Mouse (Mus musculus) embryonic facial prominence, embryonic 14.5 days (tissue): ENCODE measurements around the gene Tbc1d22a. TPM values are rescaled to one million over a fixed set of nuclear protein-coding genes. Genes with fewer than 3 reads are reported as not detected.

Experiments used
- ATAC-seq: fragments of 200-750 bp; cut with Nextera tagmentation; 2 replicates; pipeline ENCODE4 v1.8.0; 2017; ENCODE audit warnings: low read depth, moderate number of reproducible peaks, moderate TSS enrichment
- DNase-seq: peaks from one replicate; pipeline ENCODE4 v3.0.0-alpha.2; 2015; ENCODE audit warnings: low spot score
- H3K27ac ChIP-seq: fragments of 300-500 bp; sonication (generic); replicated peaks from 2 replicates; pipeline ENCODE4 v1.5.1; 2014; ENCODE audit warnings: low read depth, mild to moderate bottlenecking, low read length, moderate library complexity
- H3K27me3 ChIP-seq: fragments of 300-500 bp; sonication (generic); replicated peaks from 2 replicates; pipeline ENCODE4 v1.6.1; 2014; ENCODE audit warnings: low read length; ENCODE audit not compliant: control insufficient read depth, insufficient read depth
- H3K36me3 ChIP-seq: fragments of 300-500 bp; sonication (generic); 2 replicates; pipeline ENCODE4 v1.6.1; 2014; ENCODE audit warnings: low read length, mixed read lengths; ENCODE audit not compliant: control insufficient read depth, insufficient read depth
- H3K4me1 ChIP-seq: fragments of 300-500 bp; sonication (generic); 2 replicates; pipeline ENCODE4 v1.6.1; 2014; ENCODE audit warnings: antibody characterized with exemption, low read length; ENCODE audit not compliant: control insufficient read depth, insufficient read depth
- H3K4me2 ChIP-seq: fragments of 300-500 bp; sonication (generic); 2 replicates; pipeline ENCODE4 v1.6.1; 2014; ENCODE audit warnings: low read depth, mild to moderate bottlenecking, low read length, moderate library complexity, mixed read lengths
- H3K4me3 ChIP-seq: fragments of 300-500 bp; sonication (generic); 2 replicates; pipeline ENCODE4 v1.5.1; 2014; ENCODE audit warnings: low read depth, mild to moderate bottlenecking, low read length
- H3K9ac ChIP-seq: fragments of 300-500 bp; sonication (generic); 2 replicates; pipeline ENCODE4 v1.6.1; 2014; ENCODE audit warnings: low read depth, mild to moderate bottlenecking, low read length, moderate library complexity, mixed read lengths
- H3K9me3 ChIP-seq: fragments of 300-500 bp; sonication (generic); 2 replicates; pipeline ENCODE4 v1.6.1; 2016; ENCODE audit warnings: low read length; ENCODE audit not compliant: control insufficient read depth
- WGBS: fragments of 180-500 bp; shearing (Covaris S2); extraction: QIAGEN DNeasy Blood & Tissue Kit; methylation state at CpG from one replicate; pipeline ENCODE4 v1.1.7; 2014; 5-methylcytosine and 5-hydroxymethylcytosine counted together
- polyA plus RNA-seq: library from polyadenylated mRNA; unstranded; fragments of >200 nt; fragmentation: Nextera tagmentation; extraction: Ambion mirVana; gene quantifications from 2 replicates; pipeline ENCODE4 v1.2.1, GENCODE M21; 2014

The Tbc1d22a gene
- polyA plus RNA-seq, 1 experiment from 2014 or later, result 8.1 TPM

- Histone ChIP-seq H3K36me3 (no peaks in the 10 kb centered on the region), H3K4me1 (no peaks in the 10 kb centered on the region), H3K4me2 (no peak overlapping the region), H3K9ac (no peak overlapping the region), H3K4me3 (no peak overlapping the region), H3K9me3 (no peaks in the 10 kb centered on the region), H3K27me3 (no peaks in the 10 kb centered on the region), H3K27ac (no peak overlapping the region)
- WGBS, result 84% methylated on average over 1 of the region's 1 CpGs
- ATAC-seq (no peak), DNase-seq (no peak)
Measured at GRCm38 (mm10) chr15:86297281-86297680, 83.0 kb downstream of the Tbc1d22a start.

- Histone ChIP-seq H3K4me1 (no peaks in the 10 kb centered on the region), H3K36me3 (no peaks in the 10 kb centered on the region), H3K9ac (no peak overlapping the region), H3K4me2 (no peak overlapping the region), H3K27ac (no peak overlapping the region), H3K27me3 (no peaks in the 10 kb centered on the region), H3K4me3 (no peak overlapping the region), H3K9me3 (no peaks in the 10 kb centered on the region)
- 95% methylated on average over 1 of the region's 1 CpGs for WGBS
- ATAC-seq (no peak), DNase-seq (no peak)
Measured at GRCm38 (mm10) chr15:86303876-86304275, 89.6 kb downstream of the Tbc1d22a start.

- WGBS, result 81% methylated on average over 3 of the region's 3 CpGs
Measured at GRCm38 (mm10) chr15:86304861-86305260, 90.6 kb downstream of the Tbc1d22a start.

DNA sequence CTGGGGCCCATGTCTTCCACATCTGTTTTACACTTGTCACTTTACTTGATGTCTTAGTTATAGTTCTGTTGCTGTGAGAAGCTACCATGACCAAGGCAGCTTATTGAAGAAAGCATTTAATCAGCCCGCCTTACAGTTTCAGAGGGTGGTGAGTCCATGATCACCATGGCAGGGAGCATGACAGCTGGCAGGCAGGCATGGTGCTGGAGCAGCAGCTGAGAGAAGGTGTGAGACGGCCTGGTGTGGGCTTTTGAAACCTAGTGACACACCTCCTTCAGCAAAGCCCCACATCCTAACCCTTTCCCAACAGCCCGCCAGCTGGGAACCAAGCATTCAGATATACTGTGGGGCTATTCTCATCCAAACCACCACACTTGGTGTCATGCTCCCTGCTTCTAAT, 91.0 kb downstream of the Tbc1d22a start:
- no peaks in the 10 kb centered on the region for H3K9me3 ChIP-seq
- no peaks in the 10 kb centered on the region for H3K36me3 ChIP-seq
- no peak for DNase-seq
- H3K4me1 ChIP-seq, result no peaks in the 10 kb centered on the region
- WGBS, result 78% methylated on average over 3 of the region's 3 CpGs
- no peaks in the 10 kb centered on the region for H3K27me3 ChIP-seq
- no peak overlapping the region for H3K4me3 ChIP-seq
- no peak overlapping the region for H3K4me2 ChIP-seq
- H3K9ac ChIP-seq, result no peak overlapping the region
- no peak overlapping the region for H3K27ac ChIP-seq
- no peak for ATAC-seq

More at GRCm38 (mm10) chr15:86304861-86305260, 90.6 kb downstream of the Tbc1d22a start:
- H3K36me3 ChIP-seq, result no peaks in the 10 kb centered on the region
- no peak overlapping the region for H3K27ac ChIP-seq
- DNase-seq, result no peak
- no peak overlapping the region for H3K4me3 ChIP-seq
- no peaks in the 10 kb centered on the region for H3K27me3 ChIP-seq
- H3K9me3 ChIP-seq, result no peaks in the 10 kb centered on the region
- H3K4me1 ChIP-seq, result no peaks in the 10 kb centered on the region
- H3K4me2 ChIP-seq, result no peak overlapping the region
- no peak overlapping the region for H3K9ac ChIP-seq
- ATAC-seq, result no peak

GRCm38 (mm10) chr15:86309213-86309829, 95.1 kb downstream of the Tbc1d22a start:
- DNase-seq (no peak), ATAC-seq (no peak)
- WGBS, result 81% methylated on average over 5 of the region's 5 CpGs

GRCm38 (mm10) chr15:86320803-86321510, 106.7 kb downstream of the Tbc1d22a start:
- DNase-seq, result no peak
- Histone ChIP-seq H3K4me1 (no peaks in the 10 kb centered on the region), H3K36me3 (no peaks in the 10 kb centered on the region), H3K27ac (no peak overlapping the region), H3K4me3 (no peak overlapping the region), H3K9ac (no peak overlapping the region), H3K9me3 (no peaks in the 10 kb centered on the region), H3K4me2 (no peak overlapping the region), H3K27me3 (no peaks in the 10 kb centered on the region)
- WGBS, result 72% methylated on average over 19 of the region's 19 CpGs
- no peak for ATAC-seq

More at GRCm38 (mm10) chr15:86309213-86309829, 95.1 kb downstream of the Tbc1d22a start:
- H3K4me3 ChIP-seq, result no peak overlapping the region
- no peak overlapping the region for H3K27ac ChIP-seq
- H3K4me2 ChIP-seq, result no peak overlapping the region
- H3K9ac ChIP-seq, result no peak overlapping the region
- H3K36me3 ChIP-seq, result peaks cover 7% of the 10 kb centered on the region
- peaks cover 3% of the 10 kb centered on the region; the same call in 1 of the 2 replicates for H3K9me3 ChIP-seq
- no peaks in the 10 kb centered on the region for H3K4me1 ChIP-seq
- H3K27me3 ChIP-seq, result no peaks in the 10 kb centered on the region

DNA sequence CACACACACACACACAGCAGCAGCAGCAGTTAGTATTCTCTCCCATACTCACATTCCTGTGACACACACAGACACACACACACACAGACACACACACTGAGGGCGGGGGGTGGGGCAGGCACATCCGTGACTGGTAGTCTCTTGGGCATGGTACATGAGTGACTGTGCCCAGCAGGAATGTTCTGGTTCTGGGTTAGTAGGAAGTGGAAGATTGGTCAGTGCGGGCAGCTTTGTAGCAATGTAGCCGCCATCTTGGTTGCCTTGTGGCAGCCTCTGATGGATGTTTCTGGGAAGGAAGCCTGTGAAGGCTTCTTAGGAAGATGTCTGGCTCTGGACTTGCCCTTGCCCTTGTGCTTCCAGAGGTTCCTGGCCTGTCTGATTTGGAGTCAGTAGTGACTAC, 112.1 kb downstream of the Tbc1d22a start:
- no peaks in the 10 kb centered on the region for H3K27me3 ChIP-seq
- H3K27ac ChIP-seq, result no peak overlapping the region
- no peak overlapping the region for H3K4me2 ChIP-seq
- WGBS, result 89% methylated on average over 4 of the region's 4 CpGs
- ATAC-seq (no peak), DNase-seq (no peak)
- no peaks in the 10 kb centered on the region for H3K4me1 ChIP-seq
- H3K9me3 ChIP-seq, result no peaks in the 10 kb centered on the region
- no peak overlapping the region for H3K4me3 ChIP-seq
- no peak overlapping the region for H3K9ac ChIP-seq
- no peaks in the 10 kb centered on the region for H3K36me3 ChIP-seq

GRCm38 (mm10) chr15:86329911-86330310, 115.7 kb downstream of the Tbc1d22a start:
- ATAC-seq (no peak), DNase-seq (peak; percentile 14)
- Histone ChIP-seq H3K27me3 (no peaks in the 10 kb centered on the region), H3K36me3 (no peaks in the 10 kb centered on the region), H3K9me3 (no peaks in the 10 kb centered on the region), H3K27ac (no peak overlapping the region), H3K9ac (no peak overlapping the region), H3K4me3 (no peak overlapping the region), H3K4me2 (no peak overlapping the region), H3K4me1 (no peaks in the 10 kb centered on the region)
- WGBS, result 65% methylated on average over 7 of the region's 7 CpGs

- Histone ChIP-seq H3K36me3 (no peaks in the 10 kb centered on the region), H3K4me3 (no peak overlapping the region)
Measured at GRCm38 (mm10) chr15:86330454-86330853, 116.2 kb downstream of the Tbc1d22a start.

More at GRCm38 (mm10) chr15:86330454-86330853, 116.2 kb downstream of the Tbc1d22a start:
- 78% methylated on average over 6 of the region's 7 CpGs for WGBS
- Histone ChIP-seq H3K27ac (no peak overlapping the region), H3K27me3 (no peaks in the 10 kb centered on the region), H3K9me3 (no peaks in the 10 kb centered on the region), H3K9ac (no peak overlapping the region), H3K4me2 (no peak overlapping the region), H3K4me1 (no peaks in the 10 kb centered on the region)
- no peak; the same call in 1 of the 2 replicates for ATAC-seq
- no peak for DNase-seq
